Comparison of ENCODE assay signal across 23 mouse cellular contexts in the genomic region with DNA sequence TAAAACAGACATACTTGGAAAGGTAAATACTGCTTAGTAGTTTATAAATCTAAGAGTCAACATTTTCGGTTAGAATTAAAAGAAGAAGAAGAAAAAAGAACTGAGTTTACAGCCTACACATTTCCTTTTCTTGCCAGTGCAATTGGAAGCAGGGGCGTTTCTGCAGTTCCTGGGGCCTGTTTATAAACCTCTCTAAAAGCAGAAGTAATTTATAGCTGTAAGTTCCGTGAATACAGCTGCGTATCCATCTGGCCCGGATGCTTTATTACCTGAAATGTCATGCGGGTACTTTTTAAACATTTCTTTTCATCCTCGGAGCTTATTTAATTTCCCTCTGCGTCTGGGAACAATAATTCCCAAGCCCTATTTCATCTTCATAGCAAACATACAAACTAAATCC.
DNase-seq lines count a peak whose midpoint lies in the region; ATAC-seq and TF ChIP-seq lines count a peak whose summit lies in the region.
"Had no signal": no experiment of that assay in that cellular context is flagged by ENCODE, and none has a peak within 500 bp of the region (broad histone marks: within the 10 kb centered on the region; RNA-seq: fewer than 3 reads in every experiment).

No protein-coding gene starts in this region.

- no peak overlapping the region for H3K4me2 ChIP-seq in kidney, postnatal 0 days (ENCODE audit: low read length)
- H3K4me2 ChIP-seq: heart, embryonic 13.5 days; hindbrain, embryonic 14.5 days; liver, embryonic 15.5 days; midbrain, embryonic 13.5 days had no signal

- no peaks in the 10 kb centered on the region for H3K36me3 ChIP-seq in kidney, postnatal 0 days (ENCODE audit: insufficient read depth, low read length)
- no peaks in the 10 kb centered on the region for H3K36me3 ChIP-seq in midbrain, embryonic 10.5 days
- H3K36me3 ChIP-seq: forebrain, embryonic 10.5 days; heart, embryonic 13.5 days; liver, embryonic 15.5 days; midbrain, embryonic 13.5 days had no signal

- no peak overlapping the region for H3K27ac ChIP-seq in kidney, postnatal 0 days
- H3K27ac ChIP-seq in midbrain, embryonic 10.5 days (replicated peaks) = no peak overlapping the region
- H3K27ac ChIP-seq: forebrain, embryonic 10.5 days; heart, embryonic 13.5 days; hindbrain, embryonic 14.5 days; liver, embryonic 15.5 days; macrophage; midbrain, embryonic 13.5 days; stomach, postnatal 0 days had no signal

- ATAC-seq in kidney, postnatal 0 days (replicated peaks; ENCODE audit: low FRiP score, low read depth) = no peak
- peak; percentile 78 for ATAC-seq in common myeloid progenitor, adult 5-6 weeks (replicated peaks; ENCODE audit: low read depth, poor library complexity, severe bottlenecking)
- ATAC-seq: forebrain, postnatal 0 days; inflammation-experienced regulatory T-cells, adult 6 months; midbrain, embryonic 13.5 days had no signal

- no peaks in the 10 kb centered on the region for H3K27me3 ChIP-seq in kidney, postnatal 0 days (ENCODE audit: insufficient read depth, low read length)
- H3K27me3 ChIP-seq in midbrain, embryonic 10.5 days (ENCODE audit: low read depth, poor library complexity, severe bottlenecking) = no peaks in the 10 kb centered on the region
- H3K27me3 ChIP-seq: heart, embryonic 13.5 days; liver, embryonic 15.5 days; midbrain, embryonic 13.5 days had no signal

- DNase-seq in kidney, postnatal 0 days (ENCODE audit: low spot score) = peak; percentile 66
- no peak for DNase-seq in kidney, adult 11 months
- DNase-seq in right cerebral cortex, adult 2 months (ENCODE audit: low spot score in 2 of 2) = peak; percentile 53 to 62
- DNase-seq in right cerebral cortex, postnatal 10 days (ENCODE audit: low spot score in 2 of 2) = no peak
- DNase-seq in mesoderm, embryonic 11.5 days (ENCODE audit: low read depth, low spot score) = peak; percentile 38
- DNase-seq in thymus, postnatal 14 days = no peak
- no peak for DNase-seq in midbrain, embryonic 10.5 days (ENCODE audit: low spot score)
- DNase-seq: adrenal gland, postnatal 14 days; cerebellum, adult 9-10 months; forebrain, postnatal 0 days; heart, postnatal 14 days; kidney, adult 2 months; kidney, postnatal 25 days; liver had no signal

- no peak for TF ChIP-seq CTCF in kidney, postnatal 0 days (IDR thresholded peaks at IDR 0.05; ENCODE audit: low read depth)

- H3K4me3 ChIP-seq in kidney, postnatal 0 days (replicated peaks; ENCODE audit: low read depth, low read length) = no peak overlapping the region
- H3K4me3 ChIP-seq in midbrain, embryonic 10.5 days = no peak overlapping the region
- H3K4me3 ChIP-seq: forebrain, embryonic 10.5 days; heart, embryonic 13.5 days; liver, embryonic 15.5 days; midbrain, embryonic 13.5 days had no signal

- H3K9ac ChIP-seq in kidney, postnatal 0 days (ENCODE audit: low read depth, low read length) = no peak overlapping the region
- H3K9ac ChIP-seq: forebrain, postnatal 0 days; heart, embryonic 13.5 days; hindbrain, embryonic 14.5 days; liver, embryonic 15.5 days; midbrain, embryonic 13.5 days had no signal

- 17% methylated on average over 8 of the region's 8 CpGs for WGBS in kidney, postnatal 0 days
- 88% methylated on average over 8 of the region's 8 CpGs for WGBS in midbrain, embryonic 10.5 days

- no peaks in the 10 kb centered on the region for H3K4me1 ChIP-seq in kidney, postnatal 0 days (replicated peaks; ENCODE audit: insufficient read depth, low read length)
- no peaks in the 10 kb centered on the region for H3K4me1 ChIP-seq in midbrain, embryonic 10.5 days
- H3K4me1 ChIP-seq: forebrain, embryonic 10.5 days; heart, embryonic 13.5 days; liver, embryonic 15.5 days; midbrain, embryonic 13.5 days had no signal

- no peaks in the 10 kb centered on the region for H3K9me3 ChIP-seq in kidney, postnatal 0 days (replicated peaks; ENCODE audit: low read length)
- no peaks in the 10 kb centered on the region for H3K9me3 ChIP-seq in midbrain, embryonic 10.5 days (replicated peaks)
- H3K9me3 ChIP-seq: forebrain, embryonic 10.5 days; heart, embryonic 13.5 days; liver, embryonic 15.5 days; midbrain, embryonic 13.5 days had no signal

Comparison
In these comparisons a context has a peak if more than half of its experiments do, and no peak if none do; other contexts are left out.
1. DNase-seq: peak in kidney, postnatal 0 days (single experiment), right cerebral cortex, adult 2 months (2 of 2) and mesoderm, embryonic 11.5 days (single experiment); none in kidney, adult 11 months (single experiment), right cerebral cortex, postnatal 10 days (0 of 2), thymus, postnatal 14 days (single experiment) and midbrain, embryonic 10.5 days (single experiment).